Mouse (Mus musculus): ENCODE data around the gene Rictor.

The Rictor gene

GRCm38 (mm10) chr15:6707936-6708525 is at the start of gene Rictor:
Gene Rictor (plus strand): TSS chr15:6708379.
- under 1% methylated on average over 76 of the region's 82 CpGs for WGBS

DNA sequence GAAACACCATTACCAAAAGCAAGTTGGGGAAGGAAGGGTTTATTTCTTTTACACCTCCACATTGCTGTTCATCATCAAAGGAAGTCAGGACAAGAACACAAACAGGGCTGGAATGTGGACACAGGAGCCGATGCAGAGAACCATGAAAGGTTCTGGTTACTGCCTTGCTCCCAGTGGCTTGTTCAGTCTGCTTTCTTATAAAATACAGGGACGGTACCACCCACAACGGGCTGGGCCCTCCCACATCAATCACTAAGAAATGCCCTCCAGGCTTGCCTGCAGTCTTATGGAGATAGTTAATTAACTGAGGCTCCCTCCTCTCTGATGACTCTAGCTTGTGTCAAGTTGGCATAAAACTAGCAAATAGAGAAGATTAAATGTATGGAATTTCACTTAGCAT is 46.2 kb upstream of the Rictor start:
- 58% methylated on average over 3 of the region's 3 CpGs for WGBS

GRCm38 (mm10) chr15:6663991-6664390 is 44.2 kb upstream of the Rictor start:
- WGBS = 64% methylated on average over 7 of the region's 7 CpGs

DNA sequence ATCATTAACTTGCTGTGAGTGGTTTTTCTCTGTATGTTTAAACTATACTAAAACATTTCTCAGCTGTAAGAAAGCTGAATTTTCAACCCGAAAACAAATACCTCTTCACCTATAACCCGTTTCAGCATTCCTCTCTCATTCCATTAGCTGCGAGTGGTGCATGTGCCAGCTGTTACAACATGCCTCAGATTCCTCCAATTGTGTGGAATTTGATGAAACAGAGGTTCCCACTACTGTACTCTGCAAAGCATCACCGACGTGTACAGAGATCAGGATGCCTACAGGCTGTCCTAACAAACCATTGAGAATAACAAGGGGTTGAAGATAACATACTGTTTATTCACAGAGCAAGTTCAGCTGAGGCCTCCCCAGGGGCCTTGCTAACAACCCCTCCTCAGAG is 42.1 kb upstream of the Rictor start:
- 63% methylated on average over 5 of the region's 5 CpGs for WGBS

DNA sequence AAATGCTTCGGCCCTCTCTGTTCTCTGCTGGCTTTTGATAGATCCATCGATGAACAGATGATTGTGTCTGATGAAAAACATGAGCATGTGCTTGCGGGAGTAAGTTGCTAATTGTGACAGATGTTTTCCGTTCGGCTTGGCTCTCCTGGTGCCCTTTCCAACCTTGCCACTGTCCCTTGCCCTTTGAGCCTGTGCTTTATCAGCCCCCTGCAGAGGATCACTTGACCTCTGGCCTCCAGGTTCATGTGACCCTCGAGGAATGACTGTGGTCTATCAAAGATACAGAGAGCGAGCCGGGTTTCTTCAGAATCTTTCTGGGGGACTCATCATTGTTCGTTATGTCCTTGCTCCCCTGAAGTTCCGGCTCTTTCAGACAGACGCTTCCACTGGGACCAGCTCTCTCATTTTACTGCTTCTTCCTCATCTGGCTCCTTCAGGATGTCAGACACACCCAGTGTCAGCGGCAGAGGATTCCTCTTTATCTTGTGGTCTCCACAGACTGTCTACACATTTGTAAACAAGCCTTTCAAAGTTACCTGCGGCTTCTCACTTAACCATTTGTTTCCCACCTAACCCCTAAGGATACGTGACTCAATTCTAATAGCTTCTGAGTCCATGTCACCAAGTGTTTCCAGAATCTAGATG is 39.3 kb upstream of the Rictor start:
- WGBS = 67% methylated on average over 14 of the region's 14 CpGs

- WGBS = 69% methylated on average over 2 of the region's 2 CpGs
Measured at GRCm38 (mm10) chr15:6678479-6678878, 29.7 kb upstream of the Rictor start.

DNA sequence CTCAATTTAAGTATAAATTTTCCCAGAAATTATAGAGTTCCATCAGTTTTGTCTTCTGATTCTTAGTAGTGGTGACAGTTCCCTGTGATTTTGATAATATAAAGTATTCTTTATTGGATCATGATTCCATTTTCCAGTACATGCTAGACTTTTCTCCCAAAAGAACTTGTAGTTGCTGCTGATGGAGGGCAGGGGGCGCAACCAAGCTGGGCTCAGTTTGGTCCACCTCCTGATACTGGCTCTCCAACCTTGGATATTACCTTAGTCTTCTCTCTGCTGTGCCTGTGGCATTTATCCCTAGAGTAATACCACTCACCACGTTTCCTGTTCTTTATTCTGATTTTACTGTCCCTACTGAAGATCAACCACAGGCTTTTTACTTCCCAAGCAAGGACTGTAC is 6.0 kb upstream of the Rictor start:
- 70% methylated on average over 2 of the region's 2 CpGs for WGBS

DNA sequence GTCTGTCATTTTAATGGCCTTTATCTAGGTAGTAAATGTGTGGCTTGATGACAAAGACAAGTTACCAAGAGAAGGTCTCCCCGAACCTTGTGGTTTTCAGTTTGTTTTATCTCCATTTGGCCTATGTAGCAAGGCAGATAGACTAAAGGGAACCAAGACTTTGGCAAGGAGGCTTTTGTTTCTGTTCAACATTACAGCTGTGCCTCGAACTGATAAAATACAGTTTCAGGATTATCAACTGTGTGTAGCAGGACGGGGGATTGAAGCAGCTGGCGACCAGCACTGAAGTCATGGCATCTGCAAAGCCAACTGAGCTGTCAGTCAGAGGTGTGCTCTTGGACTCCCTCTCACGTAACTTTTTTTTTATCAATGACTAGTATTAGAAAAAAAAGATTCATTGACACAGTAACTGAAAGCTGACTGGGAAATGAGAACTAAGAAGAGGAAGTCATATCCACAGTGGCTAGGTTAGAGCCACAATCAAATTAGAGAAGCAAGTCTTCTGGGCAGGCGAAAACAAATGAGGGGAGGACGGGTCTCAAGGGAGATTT is 2.8 kb upstream of the Rictor start:
- 82% methylated on average over 7 of the region's 7 CpGs for WGBS

GRCm38 (mm10) chr15:6707551-6707935 is 636 bp upstream of the Rictor start:
- WGBS = under 1% methylated on average over 43 of the region's 43 CpGs

- WGBS = under 1% methylated on average over 81 of the region's 89 CpGs
Measured at GRCm38 (mm10) chr15:6708526-6709441, 605 bp downstream of the Rictor start.

DNA sequence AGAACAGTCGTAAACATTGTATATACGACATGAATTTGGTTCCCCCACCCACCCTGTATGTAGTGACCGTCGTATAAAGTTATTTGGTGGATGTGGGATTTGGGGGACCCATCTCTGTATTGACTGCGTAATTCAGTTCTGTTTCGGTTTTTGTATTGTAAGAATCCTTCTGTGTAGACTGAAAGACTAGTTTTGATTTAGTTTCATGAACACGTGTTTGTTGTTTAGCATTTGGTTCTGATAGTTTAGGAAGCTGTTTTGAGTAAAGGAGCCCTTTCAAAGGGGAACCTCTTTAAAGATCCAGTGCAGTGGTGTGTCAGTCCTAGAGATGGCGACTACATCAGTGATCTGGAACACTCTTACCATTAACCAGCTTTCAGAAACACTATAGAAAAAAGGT is 1.4 kb downstream of the Rictor start:
- WGBS = 13% methylated on average over 8 of the region's 8 CpGs

DNA sequence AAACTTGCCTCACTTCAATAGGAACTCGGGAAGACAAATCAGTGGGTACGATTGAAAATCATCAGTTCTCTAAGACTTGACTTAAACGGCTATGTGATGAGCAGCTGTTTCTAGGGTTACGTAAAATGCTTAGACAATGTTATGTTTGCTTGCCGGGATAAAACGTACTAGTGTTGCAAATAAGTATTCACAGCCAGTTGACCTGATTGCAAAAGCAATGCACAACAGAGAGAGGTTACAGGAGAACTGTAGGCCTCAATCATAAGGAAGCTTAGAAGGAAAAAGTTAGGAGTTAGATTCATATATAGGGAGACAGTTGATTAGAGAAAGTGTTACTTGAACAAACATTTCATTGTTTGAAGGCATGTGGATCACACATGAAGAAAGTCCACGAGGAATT is 2.2 kb downstream of the Rictor start:
- 50% methylated on average over 7 of the region's 7 CpGs for WGBS

GRCm38 (mm10) chr15:6711226-6711625 is 3.0 kb downstream of the Rictor start:
- WGBS = 87% methylated on average over 7 of the region's 7 CpGs

DNA sequence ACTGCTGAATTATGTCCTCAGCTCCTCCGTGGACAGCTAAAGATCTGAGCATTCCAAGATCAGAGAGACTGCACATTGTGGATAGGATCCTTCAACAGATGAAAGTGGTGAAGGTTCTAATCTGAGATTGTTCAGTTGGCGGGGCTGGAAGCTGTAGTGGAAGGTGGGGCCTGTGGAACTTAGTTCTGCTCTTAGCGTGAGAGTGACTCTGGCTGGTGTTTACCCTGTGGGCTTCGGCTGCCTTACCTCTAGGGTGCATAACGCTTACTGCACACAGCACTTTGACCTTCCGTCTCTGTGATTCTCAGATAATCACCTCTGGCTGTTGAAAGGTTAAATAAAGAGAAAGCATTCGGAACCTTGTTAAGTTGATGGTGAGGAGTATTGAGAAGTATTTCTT is 6.6 kb downstream of the Rictor start:
- 75% methylated on average over 7 of the region's 7 CpGs for WGBS

DNA sequence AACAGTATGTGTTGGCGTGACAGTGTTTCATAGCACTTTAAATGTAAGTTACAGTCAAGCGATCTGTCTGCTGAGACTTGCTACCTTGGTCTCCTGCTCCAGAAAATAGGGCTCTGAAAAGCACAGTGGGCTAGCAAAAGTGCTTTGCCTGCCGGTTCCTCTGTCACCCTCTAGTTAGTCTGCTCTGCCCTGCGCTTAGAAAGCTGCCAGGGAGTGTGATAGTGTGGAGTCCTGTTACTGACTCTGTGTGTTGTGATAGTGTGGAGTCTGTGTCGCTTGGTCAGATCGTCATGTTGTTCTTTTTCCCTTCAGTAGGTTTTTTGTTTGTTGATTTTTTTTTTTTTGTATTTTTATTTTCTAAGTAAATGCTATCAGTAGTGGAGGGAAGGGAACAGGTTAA is 7.1 kb downstream of the Rictor start:
- 70% methylated on average over 6 of the region's 6 CpGs for WGBS

DNA sequence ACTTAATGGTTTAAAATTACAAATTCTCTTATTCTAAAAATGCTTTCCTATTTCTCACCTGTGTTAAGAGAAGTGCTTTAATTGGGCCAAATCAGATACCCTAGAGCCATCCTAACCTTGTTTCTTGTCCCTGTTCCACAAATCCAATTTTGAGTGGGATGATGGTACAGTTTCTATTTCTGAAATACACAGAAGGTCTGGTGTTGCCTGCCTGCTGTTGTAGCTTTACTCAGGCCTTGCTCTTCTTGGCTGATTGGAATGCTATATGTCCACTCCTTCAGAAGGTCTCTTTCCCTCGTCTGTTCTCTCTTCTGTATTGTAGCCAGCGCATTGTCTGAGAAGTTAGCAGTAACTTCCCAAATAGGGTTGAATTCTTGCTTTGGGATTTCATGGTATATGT is 13.2 kb downstream of the Rictor start:
- WGBS = 65% methylated on average over 2 of the region's 2 CpGs

- 57% methylated on average over 4 of the region's 4 CpGs for WGBS
Measured at GRCm38 (mm10) chr15:6721802-6722201, 13.6 kb downstream of the Rictor start.

DNA sequence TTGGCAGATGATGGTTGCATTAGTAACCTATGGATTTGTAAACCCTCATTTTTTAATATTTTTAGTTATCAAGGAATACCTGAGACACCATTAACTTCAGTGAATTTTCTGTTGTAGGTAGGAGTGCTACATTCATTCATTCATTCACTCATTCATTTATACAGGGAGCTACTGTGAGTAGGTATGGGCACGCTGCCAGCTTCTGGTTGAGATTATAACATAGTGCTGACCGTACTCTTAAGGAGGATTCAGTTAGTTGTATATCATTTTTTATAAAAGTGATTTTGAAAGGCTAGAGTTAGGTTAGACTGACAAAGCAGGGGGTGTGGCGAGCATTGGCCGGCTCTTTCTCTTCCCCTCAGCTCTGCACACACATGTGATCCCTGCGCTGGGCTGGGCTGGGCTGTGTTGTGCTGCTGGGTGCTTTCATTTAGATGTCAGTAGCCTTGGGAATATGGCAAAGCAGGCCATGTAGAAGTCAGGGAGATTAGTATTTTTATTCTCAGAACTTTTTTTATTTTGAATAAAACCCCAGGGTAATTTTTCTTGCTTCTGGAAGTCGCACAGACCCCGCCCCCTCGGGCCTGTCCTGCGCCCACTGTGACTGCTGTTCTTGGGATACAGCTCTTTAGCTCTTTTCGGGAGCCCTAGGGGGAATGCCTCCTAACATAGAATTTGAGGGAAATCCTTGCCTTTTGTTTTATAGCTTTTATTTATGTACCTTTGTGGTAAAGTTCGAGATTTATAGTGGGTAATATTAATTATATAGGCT is 14.4 kb downstream of the Rictor start:
- WGBS = 79% methylated on average over 11 of the region's 11 CpGs

- 82% methylated on average over 1 of the region's 1 CpGs for WGBS
Measured at GRCm38 (mm10) chr15:6724442-6724841, 16.3 kb downstream of the Rictor start.

- WGBS = 71% methylated on average over 5 of the region's 5 CpGs
Measured at GRCm38 (mm10) chr15:6726130-6726808, 18.1 kb downstream of the Rictor start.

- WGBS = 84% methylated on average over 5 of the region's 5 CpGs
Measured at GRCm38 (mm10) chr15:6733076-6733475, 24.9 kb downstream of the Rictor start.
